Mouse (Mus musculus): ENCODE measurements at regions not wholly inside any gene's neighbourhood (a gene's known extent, or its start where the extent isn't known, plus 50 kb on each side); places are given as distances from the start of the nearest gene placed in this dataset.
A peak's percentile ranks its signal among the peaks of the same experiment; 100 is the strongest.

- H3K9me3 ChIP-seq (replicated peaks; ENCODE audit: control insufficient read depth, insufficient read depth, low read length, poor library complexity, severe bottlenecking) = no peaks in the 10 kb centered on the region
- H3K9ac ChIP-seq (ENCODE audit: low read depth, poor library complexity, severe bottlenecking) = no peak overlapping the region
- H3K4me1 ChIP-seq (ENCODE audit: control insufficient read depth, insufficient read depth, low read length) = no peaks in the 10 kb centered on the region
- H3K27ac ChIP-seq (ENCODE audit: insufficient read depth, low read length) = no peak overlapping the region
- H3K27me3 ChIP-seq (ENCODE audit: control insufficient read depth, insufficient read depth, low read length, poor library complexity, severe bottlenecking) = no peaks in the 10 kb centered on the region
- no peak overlapping the region for H3K4me3 ChIP-seq (ENCODE audit: low read depth, low read length)
- TF ChIP-seq CTCF (IDR thresholded peaks at IDR 0.05; ENCODE audit: low read depth, low read length) = no peak
- TF ChIP-seq POLR2A (IDR thresholded peaks at IDR 0.05; ENCODE audit: insufficient read depth, low read length) = no peak
- TF ChIP-seq EP300 (IDR thresholded peaks at IDR 0.05; ENCODE audit: insufficient read depth, low read depth, low read length) = no peak
- no peaks in the 10 kb centered on the region for H3K36me3 ChIP-seq (ENCODE audit: control insufficient read depth, insufficient read depth, low read length, poor library complexity, severe bottlenecking)
These were observed 79.1 kb upstream of the Tank start for GRCm38 (mm10) chr2:61499266-61499665.

DNA sequence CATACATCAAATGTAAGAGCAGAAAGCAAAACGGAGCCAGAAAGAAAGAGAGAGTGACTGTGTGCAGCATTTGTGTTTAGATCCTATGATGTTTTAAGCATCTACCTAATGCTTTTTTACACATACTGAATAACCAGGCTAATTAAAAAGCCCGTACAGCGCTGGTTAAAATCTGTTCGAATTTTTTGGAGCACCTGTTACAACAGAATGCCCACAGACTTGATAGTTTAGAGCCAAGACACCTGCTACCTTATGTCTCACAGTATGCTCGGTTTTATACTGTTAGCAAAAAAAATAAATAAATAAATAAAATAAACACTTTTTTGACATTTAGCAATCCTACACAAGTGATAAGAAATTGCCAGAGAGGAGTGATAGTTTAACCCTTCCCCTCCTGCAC lies 80.5 kb upstream of the Tank start:
- H3K4me3 ChIP-seq (ENCODE audit: low read depth, low read length) = no peak overlapping the region
- no peak overlapping the region for H3K9ac ChIP-seq (ENCODE audit: low read depth, poor library complexity, severe bottlenecking)
- H3K9me3 ChIP-seq (replicated peaks; ENCODE audit: control insufficient read depth, insufficient read depth, low read length, poor library complexity, severe bottlenecking) = no peaks in the 10 kb centered on the region
- no peaks in the 10 kb centered on the region for H3K36me3 ChIP-seq (ENCODE audit: control insufficient read depth, insufficient read depth, low read length, poor library complexity, severe bottlenecking)
- TF ChIP-seq POLR2A (IDR thresholded peaks at IDR 0.05; ENCODE audit: insufficient read depth, low read length) (no peak), EP300 (IDR thresholded peaks at IDR 0.05; ENCODE audit: insufficient read depth, low read depth, low read length) (no peak), CTCF (IDR thresholded peaks at IDR 0.05; ENCODE audit: low read depth, low read length) (no peak)
- H3K27ac ChIP-seq (ENCODE audit: insufficient read depth, low read length) = no peak overlapping the region
- no peaks in the 10 kb centered on the region for H3K27me3 ChIP-seq (ENCODE audit: control insufficient read depth, insufficient read depth, low read length, poor library complexity, severe bottlenecking)
- H3K4me1 ChIP-seq (ENCODE audit: control insufficient read depth, insufficient read depth, low read length) = no peaks in the 10 kb centered on the region

DNA sequence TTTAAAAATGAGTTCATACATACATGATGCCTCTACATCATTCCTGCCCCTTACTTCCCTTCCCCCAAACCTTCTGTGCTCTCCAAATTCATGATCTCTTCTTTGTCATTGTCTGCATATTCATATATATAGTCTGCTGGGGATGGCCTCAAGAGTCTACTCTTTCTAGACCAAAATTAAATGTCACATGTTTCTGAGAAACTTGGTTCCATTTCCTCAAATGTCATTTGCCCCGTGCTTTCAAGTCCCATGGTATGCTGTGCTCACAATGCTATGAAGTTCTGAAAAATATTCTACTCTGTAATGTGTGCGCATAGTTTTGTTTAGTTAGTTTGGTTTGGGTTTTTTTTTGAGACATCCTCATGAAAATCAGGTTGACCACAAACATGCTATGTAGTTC lies 81.4 kb upstream of the Tank start:
- no peak for TF ChIP-seq POLR2A (IDR thresholded peaks at IDR 0.05; ENCODE audit: insufficient read depth, low read length)
- TF ChIP-seq CTCF (IDR thresholded peaks at IDR 0.05; ENCODE audit: low read depth, low read length) = no peak
- Histone ChIP-seq H3K9me3 (replicated peaks; ENCODE audit: control insufficient read depth, insufficient read depth, low read length, poor library complexity, severe bottlenecking) (no peaks in the 10 kb centered on the region), H3K4me3 (ENCODE audit: low read depth, low read length) (no peak overlapping the region), H3K27ac (ENCODE audit: insufficient read depth, low read length) (no peak overlapping the region), H3K4me1 (ENCODE audit: control insufficient read depth, insufficient read depth, low read length) (no peaks in the 10 kb centered on the region), H3K9ac (ENCODE audit: low read depth, poor library complexity, severe bottlenecking) (no peak overlapping the region), H3K36me3 (ENCODE audit: control insufficient read depth, insufficient read depth, low read length, poor library complexity, severe bottlenecking) (no peaks in the 10 kb centered on the region), H3K27me3 (ENCODE audit: control insufficient read depth, insufficient read depth, low read length, poor library complexity, severe bottlenecking) (no peaks in the 10 kb centered on the region)

DNA sequence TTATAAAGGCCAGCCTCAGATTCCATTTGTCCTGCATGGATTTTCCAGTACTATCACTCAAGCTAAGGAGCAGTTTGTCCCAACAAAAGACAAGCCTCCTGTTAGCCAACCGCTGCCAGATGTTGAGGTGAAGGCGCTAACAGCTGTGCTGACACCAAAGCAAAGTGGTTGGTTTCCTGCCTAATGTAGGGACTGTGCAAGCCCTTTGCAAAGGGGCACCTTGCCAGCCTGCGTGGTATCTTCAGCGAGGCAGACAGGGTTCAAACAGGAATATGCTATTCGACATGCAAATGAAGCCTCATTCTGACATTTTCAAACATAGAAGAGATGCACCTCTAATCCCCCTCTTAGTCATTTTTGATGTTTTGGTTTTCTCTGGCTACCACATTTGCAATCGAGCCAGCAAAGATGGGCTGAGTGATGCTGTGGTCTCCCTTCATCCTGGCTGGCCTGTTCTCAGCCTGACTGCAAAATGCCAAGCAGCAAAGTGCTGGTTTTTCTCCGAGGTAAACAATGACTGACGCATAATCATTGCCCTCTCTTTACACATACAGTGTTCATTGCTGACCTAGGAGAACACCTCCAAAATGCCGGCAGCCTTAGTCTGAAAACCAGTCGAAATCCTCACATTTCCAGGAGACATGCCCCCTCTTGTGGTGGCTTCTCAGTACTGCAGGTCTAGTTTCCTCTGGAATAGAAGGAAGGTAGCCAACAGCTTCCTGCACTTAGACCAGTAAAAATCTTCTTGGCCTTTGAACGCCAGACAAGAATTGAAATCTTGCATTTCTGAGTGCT lies 84.3 kb upstream of the Tank start:
- Histone ChIP-seq H3K4me3 (ENCODE audit: low read depth, low read length) (no peak overlapping the region), H3K27ac (ENCODE audit: insufficient read depth, low read length) (no peak overlapping the region), H3K27me3 (ENCODE audit: control insufficient read depth, insufficient read depth, low read length, poor library complexity, severe bottlenecking) (no peaks in the 10 kb centered on the region), H3K36me3 (ENCODE audit: control insufficient read depth, insufficient read depth, low read length, poor library complexity, severe bottlenecking) (no peaks in the 10 kb centered on the region), H3K4me1 (ENCODE audit: control insufficient read depth, insufficient read depth, low read length) (no peaks in the 10 kb centered on the region), H3K9me3 (replicated peaks; ENCODE audit: control insufficient read depth, insufficient read depth, low read length, poor library complexity, severe bottlenecking) (no peaks in the 10 kb centered on the region), H3K9ac (ENCODE audit: low read depth, poor library complexity, severe bottlenecking) (no peak overlapping the region)
- TF ChIP-seq EP300 (IDR thresholded peaks at IDR 0.05; ENCODE audit: insufficient read depth, low read depth, low read length) (no peak), CTCF (IDR thresholded peaks at IDR 0.05; ENCODE audit: low read depth, low read length) (peak; percentile 46), POLR2A (IDR thresholded peaks at IDR 0.05; ENCODE audit: insufficient read depth, low read length) (no peak)

- Histone ChIP-seq H3K4me1 (ENCODE audit: control insufficient read depth, insufficient read depth, low read length) (no peaks in the 10 kb centered on the region), H3K4me3 (ENCODE audit: low read depth, low read length) (no peak overlapping the region), H3K27ac (ENCODE audit: insufficient read depth, low read length) (no peak overlapping the region), H3K36me3 (ENCODE audit: control insufficient read depth, insufficient read depth, low read length, poor library complexity, severe bottlenecking) (no peaks in the 10 kb centered on the region), H3K9me3 (replicated peaks; ENCODE audit: control insufficient read depth, insufficient read depth, low read length, poor library complexity, severe bottlenecking) (no peaks in the 10 kb centered on the region), H3K27me3 (ENCODE audit: control insufficient read depth, insufficient read depth, low read length, poor library complexity, severe bottlenecking) (no peaks in the 10 kb centered on the region), H3K9ac (ENCODE audit: low read depth, poor library complexity, severe bottlenecking) (no peak overlapping the region)
- TF ChIP-seq POLR2A (IDR thresholded peaks at IDR 0.05; ENCODE audit: insufficient read depth, low read length) (no peak), EP300 (IDR thresholded peaks at IDR 0.05; ENCODE audit: insufficient read depth, low read depth, low read length) (no peak), CTCF (IDR thresholded peaks at IDR 0.05; ENCODE audit: low read depth, low read length) (peak; percentile 83)
These were observed 86.2 kb upstream of the Tank start for GRCm38 (mm10) chr2:61492043-61492743.

All from ES-Bruce4 (cell line).